Mouse (Mus musculus) frontal cortex, postnatal 25 days (tissue): ENCODE measurements around the gene Prlr.

Experiments
- DNase-seq, 2 experiments: peaks; one replicate each; pipeline ENCODE4 v3.0.0; 2022; ENCODE audit warnings: low spot score in 2 of 2

Gene Prlr

DNA sequence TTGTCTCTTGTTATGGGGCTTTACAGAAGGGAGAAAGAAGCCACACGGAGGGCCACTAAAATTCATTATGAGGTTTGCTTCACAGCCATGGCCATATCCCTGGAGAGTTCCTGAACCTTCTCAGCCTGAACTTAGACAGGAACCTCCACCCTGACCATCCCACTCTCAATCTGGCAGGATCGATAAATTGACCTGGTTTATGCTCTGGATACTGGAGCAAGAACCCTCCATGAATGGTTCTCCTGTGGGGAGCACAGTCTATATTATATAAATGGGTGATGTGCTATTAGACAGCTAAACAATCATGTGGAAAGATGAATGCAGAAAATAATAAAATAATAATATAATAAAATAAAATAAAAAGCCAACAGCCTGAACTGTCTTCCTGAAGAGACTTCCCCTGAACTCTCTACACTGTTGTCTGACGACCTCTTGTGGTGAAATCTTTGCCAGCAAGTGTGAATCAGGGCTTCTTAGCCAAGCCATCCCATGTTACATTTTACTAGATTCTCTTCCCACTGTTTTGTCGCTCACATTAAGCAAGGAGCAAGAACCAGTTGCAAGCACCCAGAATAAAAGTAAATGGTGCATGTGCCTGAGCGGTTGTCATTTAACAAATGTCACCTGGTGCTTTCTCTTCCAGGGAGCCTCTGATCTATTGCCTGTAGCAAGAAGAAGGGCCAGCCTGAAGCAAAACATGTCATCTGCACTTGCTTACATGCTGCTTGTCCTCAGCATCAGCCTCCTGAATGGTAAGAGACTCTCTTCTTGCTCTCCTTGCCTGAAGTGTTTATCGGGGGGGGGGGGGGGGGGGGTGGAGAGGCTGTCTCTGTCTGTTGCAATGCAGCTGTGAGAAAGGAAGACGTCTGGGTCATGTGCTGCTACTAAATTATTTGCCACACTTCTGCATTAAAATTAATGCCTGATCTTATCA is 136.8 kb downstream of the Prlr start:
- DNase-seq = peak; percentile 8 to 43

DNA sequence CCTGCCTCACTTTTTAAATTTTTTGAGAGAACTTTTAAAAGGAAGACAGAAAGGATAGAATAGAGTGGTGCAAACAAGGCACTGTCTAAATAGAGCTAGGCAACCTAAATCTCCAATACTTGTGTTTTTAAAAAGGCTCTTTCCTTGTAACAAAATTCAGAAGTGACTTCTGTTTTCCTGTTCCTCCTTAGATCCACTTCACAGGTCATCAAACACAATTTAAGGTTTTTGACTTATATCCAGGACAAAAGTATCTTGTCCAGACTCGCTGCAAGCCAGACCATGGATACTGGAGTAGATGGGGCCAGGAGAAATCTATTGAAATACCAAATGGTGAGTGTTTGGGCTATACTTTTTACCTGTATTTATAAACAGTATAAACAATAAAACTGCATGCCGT is 148.0 kb downstream of the Prlr start, which contains the start of gene Gm21973:
Gene Gm21973, plus strand, starts transcription at position 301 of the 400 bp plus-strand sequence.
- no peak for DNase-seq

DNA sequence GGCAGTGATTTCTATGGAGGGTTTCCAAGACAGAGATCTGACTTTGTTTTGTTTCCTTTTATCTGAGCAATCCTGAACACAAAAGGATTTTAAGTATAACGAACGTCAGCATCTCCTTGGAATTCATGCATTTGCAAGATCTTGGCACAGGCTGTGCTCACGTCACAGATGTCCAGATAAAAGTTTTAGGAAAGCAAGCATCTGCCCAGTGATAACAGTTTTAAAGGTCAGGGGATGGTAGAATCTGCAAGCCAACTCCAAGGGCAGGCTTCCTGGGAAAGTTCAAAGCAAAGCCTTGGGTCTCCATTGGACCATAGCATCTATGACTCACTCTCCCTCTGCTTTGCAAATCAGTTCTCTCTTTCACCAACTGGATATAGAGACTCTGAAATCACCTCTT is 153.6 kb downstream of the Prlr start:
- no peak for DNase-seq

DNA sequence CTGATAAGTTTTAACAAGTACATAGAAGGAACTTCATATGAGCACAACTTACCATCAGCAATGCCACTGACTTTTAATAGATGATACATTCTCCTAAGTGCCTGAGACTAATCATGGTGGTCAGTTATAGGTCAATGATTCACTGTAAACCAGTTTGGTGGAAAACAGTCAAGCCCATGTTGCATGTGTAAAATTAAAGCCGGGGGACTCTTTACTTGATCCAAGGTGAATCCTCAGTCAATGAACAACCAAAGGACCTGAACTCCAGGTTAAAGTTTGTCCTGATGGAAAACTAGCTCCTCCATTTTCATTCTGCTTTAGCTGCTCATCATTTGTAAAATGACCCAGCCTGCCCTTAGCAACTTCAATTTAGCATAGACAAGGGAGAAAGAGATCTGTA is 155.5 kb downstream of the Prlr start:
- DNase-seq = no peak

DNA sequence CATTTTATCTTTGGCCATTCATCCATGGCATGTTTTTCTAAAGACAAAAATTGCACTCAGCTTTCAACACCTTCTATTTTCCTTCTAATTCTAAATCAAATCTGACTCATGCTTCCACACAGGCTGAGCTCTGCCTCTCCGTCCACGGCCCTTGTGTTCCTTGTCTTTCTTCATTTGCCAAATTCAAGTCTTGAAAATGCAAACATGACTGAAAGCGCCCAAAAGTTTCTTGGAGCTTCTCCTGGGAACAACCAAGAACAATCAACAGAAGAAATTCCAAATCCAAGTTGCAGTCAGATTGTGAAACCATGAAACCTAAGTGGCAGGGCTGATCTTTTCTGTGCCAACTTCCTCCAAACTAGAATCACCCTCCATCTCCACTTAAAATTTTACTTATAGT is 161.6 kb downstream of the Prlr start:
- no peak for DNase-seq

DNA sequence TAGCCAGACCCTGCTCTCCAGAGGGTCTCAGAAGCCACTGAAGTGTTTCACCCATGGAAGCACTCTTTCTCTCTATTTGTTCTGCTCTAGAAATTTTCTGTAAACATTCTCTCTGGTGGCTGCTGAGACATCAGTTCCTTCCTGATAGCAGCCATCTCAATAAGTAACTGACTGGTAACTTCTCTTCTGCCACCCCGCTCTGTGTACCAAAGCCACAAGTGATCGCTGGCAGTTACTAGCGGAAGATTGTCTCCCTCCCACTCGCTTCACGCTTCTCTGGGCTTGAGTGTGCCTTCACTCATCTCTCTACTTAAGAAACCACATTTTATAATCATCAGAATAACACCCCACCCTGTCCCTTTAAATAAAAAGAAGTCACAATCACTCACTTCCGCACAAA is 170.0 kb downstream of the Prlr start:
- DNase-seq = no peak

DNA sequence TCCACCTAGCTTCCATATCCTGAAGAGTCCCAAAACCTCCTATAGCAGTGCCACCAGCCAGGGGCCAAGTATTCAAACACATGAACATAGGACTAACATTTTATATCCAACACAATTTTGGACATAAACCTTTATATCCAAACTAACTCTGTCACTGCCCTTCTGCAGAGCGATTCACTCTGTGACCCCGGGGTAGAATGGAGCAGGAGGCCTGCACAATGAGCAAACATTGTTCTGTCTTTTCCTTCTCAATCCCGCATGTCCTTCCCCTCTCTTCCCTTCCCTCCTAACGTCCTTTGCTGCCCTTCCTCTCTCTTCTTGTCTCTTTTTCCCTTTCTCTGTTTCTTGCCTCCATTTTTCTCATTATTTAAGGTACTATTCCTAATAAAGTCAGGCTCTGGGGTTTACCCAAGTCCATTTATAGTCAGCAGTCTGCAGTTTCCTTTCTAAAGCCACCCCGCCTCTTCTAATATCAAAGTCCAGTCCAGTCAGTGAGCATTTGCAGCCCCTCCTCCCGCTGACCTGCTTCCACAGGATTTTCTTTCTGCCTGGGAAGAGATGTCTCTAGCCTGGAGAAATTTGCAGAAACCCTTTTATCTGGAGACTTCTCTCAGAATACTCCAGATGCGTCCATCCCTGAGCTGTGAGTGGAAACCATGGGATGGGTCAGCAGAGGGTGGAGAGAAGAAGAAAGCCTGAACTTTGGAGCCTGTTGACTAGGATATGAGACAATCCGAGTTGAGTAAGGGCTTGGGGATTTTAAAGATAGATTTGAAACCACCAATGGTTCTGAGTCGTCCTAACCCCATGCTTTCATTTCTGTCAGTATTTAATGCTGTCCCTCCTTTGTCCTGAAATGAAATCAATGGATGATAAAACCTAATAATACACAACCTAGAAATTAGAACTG is 181.3 kb downstream of the Prlr start, which contains the start of gene Agxt2:
Gene Agxt2, plus strand, starts transcription at position 494 of the 910 bp plus-strand sequence.
- DNase-seq = no peak

DNA sequence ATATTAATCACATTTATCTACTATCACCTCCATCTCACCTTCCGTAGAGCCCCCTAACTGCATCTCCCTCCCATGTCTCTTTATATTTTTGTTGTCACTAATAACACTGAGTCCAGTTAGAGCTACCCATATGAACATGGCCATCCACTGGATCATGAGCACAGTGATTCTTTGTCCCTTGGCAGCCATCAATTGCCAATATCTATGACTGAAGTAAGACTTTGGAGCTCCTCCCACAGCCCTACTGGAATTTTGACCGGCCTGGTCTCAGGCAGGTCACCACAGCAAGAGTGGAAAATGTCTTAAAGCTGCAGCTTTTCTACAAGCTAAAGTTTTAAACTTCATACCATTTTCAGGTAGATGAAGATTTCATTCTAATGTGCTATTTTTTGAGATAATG is 189.3 kb downstream of the Prlr start:
- no peak for DNase-seq

DNA sequence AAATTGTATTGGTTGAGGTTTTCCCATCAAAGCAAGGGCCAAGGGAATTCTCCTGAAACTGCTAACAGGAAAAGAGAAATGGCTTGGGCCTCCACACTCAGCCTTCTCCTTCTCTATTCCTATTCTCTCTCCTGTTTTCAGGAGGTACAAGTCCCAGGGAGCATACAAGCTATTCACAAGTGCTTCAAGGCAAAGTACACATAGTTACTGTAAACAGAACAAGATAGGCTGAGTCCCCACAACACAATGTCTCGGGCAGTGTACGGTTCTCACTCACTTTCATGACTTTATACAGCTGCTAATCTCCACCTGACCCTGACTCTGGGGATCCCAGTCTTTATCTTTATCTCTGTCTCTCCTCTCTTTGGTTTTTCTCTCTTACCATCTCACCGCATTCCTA is 198.4 kb downstream of the Prlr start:
- no peak for DNase-seq

DNA sequence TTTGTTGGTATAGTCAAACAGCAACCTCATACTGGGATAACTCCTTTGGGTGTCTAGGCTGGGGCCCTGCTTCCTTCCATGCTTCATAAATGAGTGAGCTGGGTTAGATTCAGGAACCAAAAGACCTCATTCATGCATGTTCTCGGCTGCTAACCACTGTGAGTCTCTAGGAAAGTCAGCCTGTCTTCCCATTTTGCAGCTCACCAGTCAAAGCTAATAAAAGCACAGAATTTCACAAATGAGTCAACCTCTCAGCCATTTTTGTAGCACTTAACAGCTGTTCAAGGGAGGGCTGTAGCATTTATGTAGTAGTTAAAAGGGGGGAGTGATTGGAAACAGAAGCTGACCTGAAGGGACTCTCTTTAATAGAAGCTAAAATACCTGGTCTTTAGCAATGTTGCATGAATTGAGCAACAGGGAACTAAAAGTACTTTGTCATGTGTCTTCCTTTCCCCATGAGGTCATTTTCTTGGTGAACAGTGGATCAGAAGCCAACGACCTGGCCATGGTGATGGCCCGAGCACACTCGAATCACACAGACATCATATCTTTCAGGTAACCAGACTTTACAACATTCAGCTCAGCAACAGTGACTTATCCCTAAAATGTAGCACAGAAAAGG is 201.4 kb downstream of the Prlr start:
- DNase-seq = no peak

DNA sequence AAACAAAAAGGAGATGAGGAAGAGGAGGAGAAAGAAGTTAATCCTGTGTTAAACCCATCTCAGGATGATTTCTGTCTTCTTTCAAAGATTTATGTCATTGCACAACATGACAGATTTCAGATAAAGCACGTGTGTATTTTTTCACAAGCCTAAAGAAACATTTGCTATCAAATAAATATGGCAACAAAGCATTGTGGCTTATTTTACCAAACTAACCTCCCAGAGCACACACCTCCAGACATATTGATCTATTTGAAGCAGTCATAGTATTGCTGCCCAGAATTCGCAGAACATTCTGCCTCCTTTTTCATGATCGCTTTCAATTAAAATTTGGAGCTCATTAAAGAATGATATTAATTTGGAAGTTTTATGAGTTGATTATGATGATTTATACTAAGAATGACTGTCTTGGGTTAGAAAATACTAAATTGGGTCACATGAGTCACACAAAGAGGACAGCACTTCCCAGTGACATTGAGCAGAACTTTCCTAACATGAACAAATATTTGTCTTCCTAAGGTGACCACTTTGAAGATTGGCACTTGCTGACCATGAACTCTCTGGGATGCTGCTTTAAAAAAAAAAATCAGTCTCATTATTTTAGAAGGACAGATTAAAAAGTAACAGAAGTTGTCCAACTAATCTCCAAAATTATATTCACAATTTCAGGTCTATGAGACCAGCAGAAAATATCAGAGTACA is 202.9 kb downstream of the Prlr start:
- no peak for DNase-seq

DNA sequence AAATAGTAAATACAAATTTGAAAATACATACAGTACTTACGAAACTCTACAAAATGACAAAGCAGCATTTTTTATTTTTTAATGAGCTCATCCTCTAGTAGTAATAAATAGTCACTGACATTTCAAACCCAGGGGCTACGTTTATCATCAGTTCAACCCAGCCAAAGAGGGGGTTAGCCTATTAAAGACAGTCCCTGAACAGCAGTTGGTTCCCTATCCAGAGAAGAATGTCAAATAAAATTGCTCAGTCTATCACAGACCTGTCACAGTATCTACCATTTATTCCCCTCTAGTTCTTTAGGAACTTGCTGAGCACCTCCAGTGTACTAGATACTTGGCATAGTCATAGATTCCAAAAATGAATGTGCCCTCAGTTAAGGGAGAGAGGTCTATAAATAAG is 210.2 kb downstream of the Prlr start:
- no peak for DNase-seq
